1 mouse cellular context compared by ENCODE assay signal in the genomic region with DNA sequence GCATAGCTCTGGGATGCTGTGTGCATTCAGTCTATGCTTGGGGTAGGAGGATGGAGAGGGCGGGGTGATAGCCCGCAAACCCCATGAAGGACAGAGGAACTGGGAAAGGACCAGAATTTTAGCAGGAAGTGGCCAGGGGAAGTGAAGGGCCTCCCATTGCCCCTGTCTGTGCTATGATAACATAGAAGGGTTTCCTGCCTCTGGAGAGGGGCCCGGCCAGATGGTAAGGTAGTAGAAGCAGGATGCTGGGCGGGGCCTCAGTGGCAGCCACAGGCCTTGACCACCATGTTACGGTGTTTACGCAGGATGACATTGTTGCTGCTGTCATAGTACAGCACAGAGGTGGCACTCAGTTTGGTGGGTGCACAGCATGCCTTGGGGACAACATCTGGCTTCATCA.
TF ChIP-seq lines count a peak whose summit lies in the region.

No protein-coding gene starts in this region.

TF ChIP-seq in CH12.LX, 34 proteins besides CTCF, POLR2A, EP300 and RAD21 (continued from another document):
- TF ChIP-seq PAX5 (IDR thresholded peaks at IDR 0.05; ENCODE audit: low read length) (no peak), ELF1 (IDR thresholded peaks at IDR 0.05; ENCODE audit: low read depth, low read length) (0 out of 2 replicates have a peak, but pooled peaks have one; percentile 23), POLR2AphosphoS2 (IDR thresholded peaks at IDR 0.05; ENCODE audit: low read depth, low read length) (no peak)
